ENCODE assay signal across 1 mouse cellular context in genomic region chr15:101240799-101241204, GRCm38 (mm10).
A peak's percentile ranks its signal among the peaks of the same experiment; 100 is the strongest.
TF ChIP-seq lines count a peak whose summit lies in the region.

No protein-coding gene starts in this region.

TF ChIP-seq in MEL, 35 proteins besides CTCF, POLR2A, EP300 and RAD21 (continued from another document):
- TF ChIP-seq NRF1 (IDR thresholded peaks at IDR 0.05; ENCODE audit: insufficient read depth, low read depth, low read length, poor library complexity, severe bottlenecking) (no peak), MYC (IDR thresholded peaks at IDR 0.05; ENCODE audit: low read depth, low read length) (no peak), RCOR1 (IDR thresholded peaks at IDR 0.05; ENCODE audit: low read depth, low read length) (0 out of 2 replicates have a peak, but pooled peaks have one; percentile 38), TCF12 (IDR thresholded peaks at IDR 0.05; ENCODE audit: low read depth, low read length) (0 out of 2 replicates have a peak, but pooled peaks have one; percentile 33), ZMIZ1 (IDR thresholded peaks at IDR 0.05; ENCODE audit: low read depth, low read length) (no peak), BHLHE40 (IDR thresholded peaks at IDR 0.05; ENCODE audit: borderline replicate concordance, low read depth, low read length) (no peak), ZC3H11A (IDR thresholded peaks at IDR 0.05; ENCODE audit: low read depth, low read length) (peak; percentile 88), KAT2A (conservative IDR thresholded peaks at IDR 0.05; ENCODE audit: low read depth, low read length) (no peak), GATA1 (IDR thresholded peaks at IDR 0.05; ENCODE audit: low read depth, low read length) (0 out of 2 replicates have a peak, but pooled peaks have one; percentile 2)
